Mouse (Mus musculus) MEL (cell line): Measurements from ENCODE around the gene Plac9a. TPM values are rescaled to one million over a fixed set of nuclear protein-coding genes. Genes with fewer than 3 reads are reported as not detected.

Experiments
- DNase-seq: peaks from one replicate; pipeline ENCODE4 v3.0.0; 2011; ENCODE audit warnings: low read depth, low spot score
- H3K27ac ChIP-seq: 2 replicates; pipeline ENCODE4 v1.5.1; 2012; ENCODE audit warnings: low read depth, mild to moderate bottlenecking, control low read depth, low read length, moderate library complexity; ENCODE audit not compliant: control insufficient read depth
- H3K27me3 ChIP-seq, 2 experiments: fragments of 150-350 bp in 1 of 2; sonication (generic) in 1 of 2; 2 replicates each; pipeline ENCODE4 v1.6.1; 2012; ENCODE audit warnings: low read length in 2 of 2, mild to moderate bottlenecking in 2 of 2, improper control_type of control experiment in 1 of 2, moderate library complexity in 1 of 2; ENCODE audit not compliant: insufficient read depth in 2 of 2, control insufficient read depth in 1 of 2
- H3K36me3 ChIP-seq, 2 experiments: 2 replicates each; pipeline ENCODE4 v1.6.1; 2012 to 2014; ENCODE audit warnings: low read length in 2 of 2, improper control_type of control experiment in 1 of 2, inconsistent platforms in 1 of 2, mild to moderate bottlenecking in 1 of 2; ENCODE audit not compliant: insufficient read depth in 2 of 2, control insufficient read depth in 1 of 2
- H3K4me1 ChIP-seq, 2 experiments: fragments of 150-350 bp in 1 of 2; sonication (generic) in 1 of 2; 2 replicates each; pipeline ENCODE4 v1.6.1; 2012; ENCODE audit warnings: low read length in 2 of 2, improper control_type of control experiment in 1 of 2, mild to moderate bottlenecking in 1 of 2; ENCODE audit not compliant: insufficient read depth in 2 of 2, control insufficient read depth in 1 of 2
- H3K4me3 ChIP-seq, 2 experiments: fragments of 150-350 bp in 1 of 2; sonication (generic) in 1 of 2; 2 replicates each; pipeline ENCODE4 v1.5.1; 2012; ENCODE audit warnings: low read depth in 2 of 2, low read length in 2 of 2, mild to moderate bottlenecking in 2 of 2, moderate library complexity in 2 of 2, control low read depth in 1 of 2, improper control_type of control experiment in 1 of 2; ENCODE audit not compliant: control insufficient read depth in 1 of 2, insufficient read depth in 1 of 2
- H3K79me2 ChIP-seq: 2 replicates; pipeline ENCODE4 v1.6.1; 2012; ENCODE audit warnings: mild to moderate bottlenecking, low read length, moderate library complexity; ENCODE audit not compliant: control insufficient read depth, poor library complexity, insufficient read depth
- H3K9ac ChIP-seq: 2 replicates; pipeline ENCODE4 v1.6.1; 2012; ENCODE audit warnings: low read depth, mild to moderate bottlenecking, control low read depth, low read length, moderate library complexity; ENCODE audit not compliant: control insufficient read depth, poor library complexity, severe bottlenecking
- H3K9me3 ChIP-seq: fragments of 150-350 bp; sonication (generic); replicated peaks from 2 replicates; pipeline ENCODE4 v1.6.1; 2012; ENCODE audit warnings: mild to moderate bottlenecking, low read length, improper control_type of control experiment, moderate library complexity; ENCODE audit not compliant: insufficient read depth
- BHLHE40 ChIP-seq: IDR thresholded peaks from 2 replicates; pipeline ENCODE4 v1.6.1; 2012; ENCODE audit warnings: low read depth, mild to moderate bottlenecking, inconsistent platforms, low read length, improper control_type of control experiment, borderline replicate concordance
- CHD1 ChIP-seq: IDR thresholded peaks from 2 replicates; pipeline ENCODE4 v1.6.1; 2012; ENCODE audit warnings: low read depth, mild to moderate bottlenecking, inconsistent platforms, low read length, improper control_type of control experiment
- CHD2 ChIP-seq: IDR thresholded peaks from 2 replicates; pipeline ENCODE4 v1.6.1; 2011; ENCODE audit warnings: low read length, improper control_type of control experiment
- CTCF ChIP-seq, 3 experiments: IDR thresholded peaks in 2 of 3; conservative IDR thresholded peaks in 1 of 3; 2 replicates each; pipeline ENCODE4 v1.5.1; 2011 to 2012; ENCODE audit warnings: low read length in 3 of 3, low read depth in 2 of 3, mild to moderate bottlenecking in 2 of 3, improper control_type of control experiment in 1 of 3, inconsistent platforms in 1 of 3, mixed read lengths in 1 of 3, moderate library complexity in 1 of 3; ENCODE audit not compliant: control insufficient read depth in 1 of 3, insufficient read depth in 1 of 3, poor library complexity in 1 of 3, severe bottlenecking in 1 of 3
- E2F4 ChIP-seq: IDR thresholded peaks from 2 replicates; pipeline ENCODE4 v1.6.1; 2011; ENCODE audit warnings: low read depth, low read length, improper control_type of control experiment, borderline replicate concordance
- EP300 ChIP-seq, 2 experiments: IDR thresholded peaks; 2 replicates each; pipeline ENCODE4 v1.6.1; 2011; ENCODE audit warnings: improper control_type of control experiment in 2 of 2, low read length in 2 of 2, low read depth in 1 of 2, mild to moderate bottlenecking in 1 of 2
- ETS1 ChIP-seq: IDR thresholded peaks from 2 replicates; pipeline ENCODE4 v1.6.1; 2012; ENCODE audit warnings: low read depth, mild to moderate bottlenecking, inconsistent platforms, low read length, improper control_type of control experiment, moderate library complexity
- HCFC1 ChIP-seq: IDR thresholded peaks from 2 replicates; pipeline ENCODE4 v1.6.1; 2012; ENCODE audit warnings: low read depth, mild to moderate bottlenecking, inconsistent platforms, low read length, improper control_type of control experiment, moderate library complexity
- MAFK ChIP-seq: IDR thresholded peaks from 2 replicates; pipeline ENCODE4 v1.6.1; 2011; ENCODE audit warnings: low read depth, mild to moderate bottlenecking, low read length, improper control_type of control experiment, borderline replicate concordance
- MAX ChIP-seq: IDR thresholded peaks from 2 replicates; pipeline ENCODE4 v1.6.1; 2011; ENCODE audit warnings: low read length, improper control_type of control experiment
- MXI1 ChIP-seq: IDR thresholded peaks from 2 replicates; pipeline ENCODE4 v1.6.1; 2011; ENCODE audit warnings: mild to moderate bottlenecking, low read depth, low read length, improper control_type of control experiment
- MYC ChIP-seq: IDR thresholded peaks from 2 replicates; pipeline ENCODE4 v1.6.1; 2011; ENCODE audit warnings: low read depth, mild to moderate bottlenecking, low read length, improper control_type of control experiment, moderate library complexity
- POLR2AphosphoS2 ChIP-seq: IDR thresholded peaks from 2 replicates; pipeline ENCODE4 v1.6.1; 2011; ENCODE audit warnings: low read length, improper control_type of control experiment
- POLR2AphosphoS5 ChIP-seq: IDR thresholded peaks from 2 replicates; pipeline ENCODE4 v1.6.1; 2012; ENCODE audit warnings: low read depth, borderline replicate concordance, mild to moderate bottlenecking, inconsistent platforms, low read length, moderate library complexity, mixed read lengths
- RAD21 ChIP-seq: IDR thresholded peaks from 2 replicates; pipeline ENCODE4 v1.6.1; 2011; ENCODE audit warnings: mild to moderate bottlenecking, low read depth, low read length, improper control_type of control experiment
- SIN3A ChIP-seq: IDR thresholded peaks from 2 replicates; pipeline ENCODE4 v1.6.1; 2012; ENCODE audit warnings: low read length, improper control_type of control experiment, inconsistent platforms
- SMC3 ChIP-seq: IDR thresholded peaks from 2 replicates; pipeline ENCODE4 v1.6.1; 2011; ENCODE audit warnings: low read depth, low read length, improper control_type of control experiment
- TBP ChIP-seq: IDR thresholded peaks from 2 replicates; pipeline ENCODE4 v1.8.0; 2011; ENCODE audit warnings: low read depth, low read length, improper control_type of control experiment
- UBTF ChIP-seq: IDR thresholded peaks from 2 replicates; pipeline ENCODE4 v1.6.1; 2012; ENCODE audit warnings: low read depth, mild to moderate bottlenecking, inconsistent platforms, low read length, improper control_type of control experiment, moderate library complexity, borderline replicate concordance; ENCODE audit not compliant: insufficient read depth
- USF1 ChIP-seq: IDR thresholded peaks from 2 replicates; pipeline ENCODE4 v1.6.1; 2014; ENCODE audit warnings: low read depth, mild to moderate bottlenecking, inconsistent platforms, low read length, improper control_type of control experiment, moderate library complexity
- USF2 ChIP-seq, 2 experiments: IDR thresholded peaks; 2 replicates each; pipeline ENCODE4 v1.6.1; 2011 to 2012; ENCODE audit warnings: improper control_type of control experiment in 2 of 2, low read length in 2 of 2, borderline replicate concordance in 1 of 2, inconsistent platforms in 1 of 2, low read depth in 1 of 2, mild to moderate bottlenecking in 1 of 2; ENCODE audit not compliant: insufficient read depth in 1 of 2
- ZKSCAN1 ChIP-seq: IDR thresholded peaks from 2 replicates; pipeline ENCODE4 v1.6.1; 2012; ENCODE audit warnings: low read depth, mild to moderate bottlenecking, inconsistent platforms, low read length, improper control_type of control experiment, moderate library complexity
- ZNF384 ChIP-seq: IDR thresholded peaks from 2 replicates; pipeline ENCODE4 v1.6.1; 2012; ENCODE audit warnings: low read depth, mild to moderate bottlenecking, inconsistent platforms, low read length, improper control_type of control experiment
- polyA plus RNA-seq, 2 experiments: library from polyadenylated mRNA; stranded (reverse) in 1 of 2; unstranded in 1 of 2; fragments of >175 nt in 1 of 2; fragments of >200 nt in 1 of 2; gene quantifications; 2 replicates each; pipeline versions ENCODE4 v1.2.1 to v1.2.4; 2012; ENCODE audit warnings: low replicate concordance in 2 of 2, low read depth in 1 of 2; ENCODE audit not compliant: insufficient read length in 2 of 2, insufficient read depth in 1 of 2, missing spikeins in 1 of 2
- total RNA-seq: library from RNA; depleted of rRNA; stranded (reverse); fragments of 300-350 nt; gene quantifications from 2 replicates; pipeline ENCODE4 v1.2.3, GENCODE M21; 2012

Plac9a gene
- total and polyA plus RNA-seq, 3 experiments = not detected

GRCm38 (mm10) chr14:25866832-25867231, 36.1 kb downstream of the Plac9a start:
- DNase-seq = no peak
- no peak overlapping the region for H3K9ac ChIP-seq
- peaks cover 8 to 17% of the 10 kb centered on the region in 2 experiments for H3K4me1 ChIP-seq
- no peaks in the 10 kb centered on the region for H3K9me3 ChIP-seq
- peaks cover 0 to 14% of the 10 kb centered on the region in 2 experiments; a peak in 2 of 4 replicates for H3K36me3 ChIP-seq
- H3K27ac ChIP-seq = no peak overlapping the region
- no peaks in the 10 kb centered on the region for H3K79me2 ChIP-seq
- no peak for TF ChIP-seq CTCF (IDR thresholded peaks at IDR 0.05 in 2 of 3, conservative IDR thresholded peaks at IDR 0.05 in 1 of 3; ENCODE audit: control insufficient read depth in 1 of 3, insufficient read depth in 1 of 3, low read depth in 2 of 3, low read length in 3 of 3, poor library complexity in 1 of 3, severe bottlenecking in 1 of 3)
- no peak for TF ChIP-seq CHD2
- no peak for TF ChIP-seq HCFC1
- TF ChIP-seq MAFK = no peak
- TF ChIP-seq MYC = no peak
- TF ChIP-seq, all 39 proteins: peak for 0
- no peaks in the 10 kb centered on the region for H3K27me3 ChIP-seq
- no peak overlapping the region for H3K4me3 ChIP-seq

GRCm38 (mm10) chr14:25866384-25866783, 36.5 kb downstream of the Plac9a start:
- no peak overlapping the region for H3K4me3 ChIP-seq
- H3K36me3 ChIP-seq = peaks cover 0 to 18% of the 10 kb centered on the region in 2 experiments; a peak in 2 of 4 replicates
- no peak for DNase-seq
- H3K79me2 ChIP-seq = no peaks in the 10 kb centered on the region
- no peak overlapping the region for H3K9ac ChIP-seq
- H3K4me1 ChIP-seq = peaks cover 11 to 22% of the 10 kb centered on the region in 2 experiments
- no peak overlapping the region for H3K27ac ChIP-seq
- H3K27me3 ChIP-seq = no peaks in the 10 kb centered on the region
- TF ChIP-seq EP300 (IDR thresholded peaks at IDR 0.05; ENCODE audit: low read depth in 1 of 2, low read length in 2 of 2) = no peak
- no peak for TF ChIP-seq CHD1
- no peak for TF ChIP-seq ZKSCAN1
- TF ChIP-seq SMC3 = no peak
- no peak for TF ChIP-seq POLR2AphosphoS2
- no peak for TF ChIP-seq SIN3A
- TF ChIP-seq E2F4 = no peak
- TF ChIP-seq MXI1 = no peak
- no peak for TF ChIP-seq POLR2AphosphoS5
- no peak for TF ChIP-seq ZNF384
- no peak for TF ChIP-seq ETS1
- no peak for TF ChIP-seq BHLHE40
- TF ChIP-seq CTCF (IDR thresholded peaks at IDR 0.05 in 2 of 3, conservative IDR thresholded peaks at IDR 0.05 in 1 of 3; ENCODE audit: control insufficient read depth in 1 of 3, insufficient read depth in 1 of 3, low read depth in 2 of 3, low read length in 3 of 3, poor library complexity in 1 of 3, severe bottlenecking in 1 of 3) = no peak
- no peak for TF ChIP-seq RAD21
- TF ChIP-seq USF1 = no peak
- TF ChIP-seq MAX = no peak
- no peak for TF ChIP-seq USF2 (IDR thresholded peaks at IDR 0.05; ENCODE audit: borderline replicate concordance in 1 of 2, insufficient read depth in 1 of 2, low read depth in 1 of 2, low read length in 2 of 2)
- no peak for TF ChIP-seq TBP
- no peak for TF ChIP-seq UBTF
- H3K9me3 ChIP-seq = no peaks in the 10 kb centered on the region
